Mouse (Mus musculus): ENCODE data around the gene Grin2a.

DNA sequence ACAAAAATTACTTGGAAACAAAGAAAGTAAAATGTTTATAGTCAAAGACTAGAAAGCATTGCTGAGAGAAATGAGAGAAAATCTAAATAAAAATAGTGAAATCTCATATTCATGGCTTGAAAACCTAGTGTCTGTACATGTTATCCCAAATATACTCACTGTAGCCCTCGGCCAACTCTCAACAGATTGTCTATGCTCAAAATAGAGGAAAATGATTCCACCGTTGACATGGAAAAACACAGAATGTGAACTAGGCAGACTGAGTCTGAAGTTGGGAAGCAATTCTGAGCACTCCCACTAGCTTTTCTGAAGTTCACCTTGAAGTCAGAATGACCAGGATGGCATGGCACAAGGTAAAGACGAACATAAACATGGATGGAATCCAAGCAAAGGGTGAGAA is 84.7 kb downstream of the Grin2a start:
- no peak for TF ChIP-seq CTCF (IDR thresholded peaks at IDR 0.05; ENCODE audit: low read depth)
- TF ChIP-seq EP300 (IDR thresholded peaks at IDR 0.05; ENCODE audit: low read depth), result no peak
